Mouse (Mus musculus): ENCODE data around the gene Kif27.

GRCm38 (mm10) chr13:58295582-58295981 is 63.3 kb downstream of the Kif27 start:
- no peak for TF ChIP-seq CTCF (IDR thresholded peaks at IDR 0.05; ENCODE audit: low read depth)
- TF ChIP-seq EP300 (optimal IDR thresholded peaks at IDR 0.05), result no peak
